Mouse (Mus musculus) heart, postnatal 0 days (tissue): ENCODE measurements around the gene Gm26920.

Source experiments
- CTCF ChIP-seq: IDR thresholded peaks from 2 replicates; pipeline ENCODE4 v1.5.1; 2016; ENCODE audit warnings: antibody characterized with exemption, control low read depth, low read depth
- EP300 ChIP-seq: IDR thresholded peaks from 2 replicates; pipeline ENCODE4 v1.6.1; 2016; ENCODE audit warnings: antibody characterized with exemption, low read depth

DNA sequence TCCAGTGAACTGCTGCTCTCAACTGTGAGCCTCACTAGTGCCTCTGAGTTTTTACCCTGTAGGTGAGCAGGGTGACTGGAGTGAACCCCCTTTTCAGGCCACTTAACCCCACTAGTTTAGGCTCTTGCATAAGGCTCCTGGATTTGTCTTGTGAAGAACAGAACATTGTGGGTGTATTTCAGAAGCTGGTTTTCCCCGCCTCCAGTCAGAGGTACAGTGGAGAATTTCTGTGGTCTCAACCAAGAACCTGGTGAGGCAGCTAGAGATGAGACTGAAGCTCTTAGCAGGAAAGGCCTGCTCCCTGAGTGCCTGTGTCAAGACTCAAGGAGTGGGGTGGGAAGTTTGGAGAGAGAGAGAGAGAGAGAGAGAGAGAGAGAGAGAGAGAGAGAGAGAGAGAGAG is 82.6 kb downstream of the Gm26920 start:
- TF ChIP-seq CTCF (no peak), EP300 (no peak)
